Mouse (Mus musculus) embryo, embryonic 11 days (tissue): Measurements from ENCODE around the gene Chtf18.
A peak's percentile ranks its signal among the peaks of the same experiment; 100 is the strongest.

Experiments
- DNase-seq: peaks from one replicate; pipeline ENCODE4 v3.0.0-alpha.2; 2015

Gene Chtf18

GRCm38 (mm10) chr17:25732082-25732481 lies 4.9 kb upstream of the Chtf18 start:
- DNase-seq = peak; percentile 88

DNA sequence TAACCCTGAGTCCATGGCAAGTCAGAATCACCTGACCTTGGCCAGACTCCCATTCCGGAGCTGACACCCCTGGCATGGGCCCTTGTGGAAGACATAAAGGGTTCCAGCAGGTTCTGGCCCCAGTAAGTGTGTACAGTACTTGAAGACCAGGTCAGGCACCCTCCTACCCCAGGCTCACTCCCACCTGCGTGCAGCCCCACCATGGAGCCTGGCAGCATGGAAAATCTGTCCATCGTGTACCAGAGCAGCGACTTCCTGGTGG lies 721 bp upstream of the Chtf18 start:
- no peak for DNase-seq

DNA sequence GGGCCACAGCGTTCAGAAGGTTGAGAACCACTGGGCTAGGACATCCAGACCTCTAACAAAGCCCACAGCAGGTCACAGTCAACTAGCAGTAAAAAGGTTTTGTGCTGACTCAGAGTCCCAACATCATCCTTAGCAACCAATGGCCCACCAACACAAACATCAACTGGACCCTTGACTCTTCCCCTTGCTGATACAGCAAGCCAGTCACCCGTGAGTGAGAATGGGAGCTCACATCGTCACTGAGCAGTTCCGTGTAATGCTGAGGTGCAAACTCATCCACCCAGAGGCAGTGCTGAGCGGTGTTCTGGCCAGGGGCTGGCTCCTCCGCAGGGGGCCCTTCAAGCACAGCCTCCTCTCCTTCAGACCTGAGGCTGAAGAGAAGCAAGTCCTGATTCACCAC lies 2.0 kb downstream of the Chtf18 start:
- DNase-seq = no peak

DNA sequence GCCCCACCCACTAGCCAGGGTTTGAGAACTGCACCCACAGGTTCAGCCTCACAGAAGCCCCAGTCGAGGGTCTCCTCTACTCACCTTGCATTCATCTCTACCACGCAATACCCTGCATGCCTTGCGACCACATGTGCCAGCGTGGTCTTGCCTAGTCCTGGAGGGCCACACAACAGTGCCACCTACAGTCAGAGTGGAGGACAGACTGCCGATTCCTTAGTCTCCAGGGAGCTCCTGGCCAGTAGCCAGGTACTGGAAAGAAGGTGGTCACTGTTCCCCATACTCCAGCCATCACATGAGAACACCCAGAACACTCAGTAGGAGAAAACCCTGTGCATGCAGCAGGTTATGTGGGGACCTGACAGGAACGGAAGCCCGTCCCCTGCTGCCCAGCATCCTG lies 3.3 kb downstream of the Chtf18 start:
- peak; percentile 40 for DNase-seq

DNA sequence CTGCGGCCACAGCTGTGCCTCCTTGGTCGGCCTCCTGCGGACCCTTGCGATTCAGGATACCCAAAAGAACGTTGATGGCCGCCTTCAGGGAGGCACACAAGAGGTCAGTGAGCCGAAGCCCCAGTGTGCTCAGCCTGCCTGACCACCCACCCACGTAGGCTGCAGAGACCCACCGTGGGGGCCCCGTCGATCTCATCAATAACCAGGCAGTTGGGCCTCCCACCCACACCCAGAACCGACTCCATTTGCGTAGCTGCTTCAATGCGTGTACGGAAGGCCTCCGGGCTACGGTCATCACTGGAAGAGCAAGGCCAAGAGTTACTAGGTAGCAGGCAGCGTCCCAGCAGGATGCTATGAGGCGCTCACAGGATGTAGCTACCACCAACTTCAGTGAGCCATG lies 3.7 kb downstream of the Chtf18 start:
- DNase-seq = no peak

DNA sequence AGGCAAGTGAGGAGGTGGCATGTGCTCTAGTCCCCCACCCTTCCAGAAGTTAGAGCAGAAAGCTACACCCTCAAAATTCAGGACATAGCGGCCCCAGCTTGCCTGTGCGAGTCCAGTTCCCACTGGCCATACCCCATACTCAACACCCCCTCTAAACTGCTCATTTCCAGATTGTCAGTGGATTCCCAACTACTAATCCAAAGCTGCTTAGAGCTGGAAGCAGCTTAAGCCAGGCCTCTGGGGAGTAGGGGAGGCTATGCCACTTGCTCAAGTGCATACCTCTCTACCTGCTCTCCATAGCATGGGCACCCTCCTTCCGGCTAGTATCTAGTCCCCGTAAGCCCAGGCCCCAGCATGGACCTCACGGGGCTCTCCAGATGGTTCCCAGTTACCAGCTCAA lies 5.7 kb downstream of the Chtf18 start:
- no peak for DNase-seq

GRCm38 (mm10) chr17:25717691-25718090 lies 9.5 kb downstream of the Chtf18 start:
- DNase-seq = no peak

DNA sequence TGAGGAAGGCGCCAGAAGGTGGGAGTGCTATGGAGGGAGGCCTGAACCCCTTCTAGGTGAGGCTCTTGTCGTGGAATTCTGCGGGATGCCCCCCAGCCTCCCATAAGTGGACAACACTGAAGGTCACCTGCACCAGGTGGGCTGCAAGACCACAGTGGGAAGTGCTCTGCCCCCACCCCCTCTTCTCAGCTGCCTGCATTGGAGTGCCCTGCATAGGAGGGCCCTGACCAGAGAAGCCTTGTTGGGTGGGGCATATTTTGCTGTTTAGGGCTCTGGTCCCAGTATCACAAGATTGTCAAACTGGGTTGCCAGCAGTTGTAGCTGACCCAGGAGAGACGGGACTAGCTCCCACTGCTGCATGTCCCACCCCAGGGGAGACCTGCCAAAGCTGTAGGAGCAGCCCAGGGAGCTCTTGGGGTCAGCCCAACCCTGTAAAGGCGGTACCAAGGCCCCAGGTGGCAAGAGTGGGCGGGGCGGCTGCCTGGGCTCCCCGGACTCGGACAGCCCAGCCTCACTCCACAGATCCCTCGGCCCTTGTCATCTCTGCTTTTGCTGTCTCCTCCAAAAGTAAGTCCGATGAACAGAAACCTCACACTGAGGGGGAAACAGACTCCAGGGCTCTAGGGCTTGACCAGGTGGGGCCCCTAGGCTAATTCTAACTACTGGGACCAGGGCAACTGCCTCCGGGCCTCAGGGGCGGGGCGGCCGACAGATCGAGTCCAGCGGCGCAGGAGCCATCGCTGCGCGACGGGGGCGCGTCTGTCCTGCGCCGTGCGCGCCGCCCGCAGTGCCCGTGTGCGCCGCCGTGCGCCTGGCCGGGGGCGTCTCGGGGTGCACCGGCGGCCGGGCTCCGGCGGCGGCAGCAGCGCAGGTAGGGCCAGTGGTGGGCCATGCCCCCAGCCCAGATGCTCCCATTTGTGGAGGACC lies 10.2 kb downstream of the Chtf18 start, which contains the start of gene Gng13:
Gene Gng13 (plus strand): TSS at position 461 of the 927 bp plus-strand sequence.
- peak; percentile 49 for DNase-seq

- DNase-seq = no peak
Observed at GRCm38 (mm10) chr17:25716130-25716529, 11.1 kb downstream of the Chtf18 start.

DNA sequence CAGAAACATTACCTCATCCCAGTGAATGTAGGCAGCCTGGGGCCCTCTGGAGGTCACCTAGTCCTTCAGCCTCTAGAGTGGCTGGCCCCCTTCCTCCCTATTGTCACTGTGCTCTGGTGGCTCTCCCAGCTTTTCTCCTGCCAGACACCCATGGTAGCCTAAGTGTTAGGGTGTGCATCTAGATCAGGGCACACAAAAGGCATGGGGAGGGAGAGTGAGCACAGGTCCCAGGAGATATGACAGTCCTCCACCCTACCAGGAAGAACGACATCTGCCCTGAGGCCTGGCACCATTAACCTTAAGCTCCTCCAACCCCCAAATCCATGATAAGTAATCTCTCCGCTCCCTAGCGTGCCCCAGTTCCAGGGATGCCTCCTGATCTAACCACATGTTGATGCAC lies 11.6 kb downstream of the Chtf18 start:
- no peak for DNase-seq

DNA sequence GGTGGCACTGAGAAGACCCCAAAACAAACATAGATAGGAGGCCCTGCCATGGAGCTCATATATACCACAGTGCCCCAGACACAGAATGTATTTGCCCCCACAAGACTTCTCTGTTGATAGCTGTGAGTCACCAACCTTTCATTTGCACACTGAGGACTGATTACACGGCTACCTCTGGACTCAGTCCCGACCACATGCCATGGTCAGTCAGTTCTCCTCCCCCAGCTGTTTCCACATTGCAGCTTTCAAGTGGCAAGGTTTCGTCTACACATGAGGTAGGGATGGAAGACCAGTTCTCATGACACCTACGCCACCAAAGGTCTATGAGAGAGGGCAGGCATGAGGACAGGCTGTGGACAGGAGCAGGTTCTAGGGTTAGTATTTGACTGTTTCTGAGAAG lies 16.1 kb downstream of the Chtf18 start:
- DNase-seq = no peak

DNA sequence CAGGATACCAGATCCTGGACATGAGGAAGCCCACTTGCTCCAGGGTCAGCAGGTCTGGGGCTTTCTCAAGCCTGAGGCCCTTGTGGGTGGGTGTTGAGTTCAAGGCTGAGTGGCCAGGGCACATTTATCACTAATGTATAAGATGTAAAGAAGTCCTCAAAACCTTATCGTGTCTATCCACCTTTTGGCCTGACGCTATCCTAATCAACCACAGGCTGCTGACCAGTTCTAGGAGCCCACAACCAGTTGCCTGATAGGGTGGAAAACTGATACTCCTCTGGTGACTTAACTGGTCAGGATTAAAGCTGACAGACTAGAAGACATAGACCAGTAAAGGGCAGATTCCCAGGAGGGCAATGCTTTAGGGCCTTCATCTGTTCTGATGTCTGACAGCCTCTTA lies 17.2 kb downstream of the Chtf18 start:
- no peak for DNase-seq

DNA sequence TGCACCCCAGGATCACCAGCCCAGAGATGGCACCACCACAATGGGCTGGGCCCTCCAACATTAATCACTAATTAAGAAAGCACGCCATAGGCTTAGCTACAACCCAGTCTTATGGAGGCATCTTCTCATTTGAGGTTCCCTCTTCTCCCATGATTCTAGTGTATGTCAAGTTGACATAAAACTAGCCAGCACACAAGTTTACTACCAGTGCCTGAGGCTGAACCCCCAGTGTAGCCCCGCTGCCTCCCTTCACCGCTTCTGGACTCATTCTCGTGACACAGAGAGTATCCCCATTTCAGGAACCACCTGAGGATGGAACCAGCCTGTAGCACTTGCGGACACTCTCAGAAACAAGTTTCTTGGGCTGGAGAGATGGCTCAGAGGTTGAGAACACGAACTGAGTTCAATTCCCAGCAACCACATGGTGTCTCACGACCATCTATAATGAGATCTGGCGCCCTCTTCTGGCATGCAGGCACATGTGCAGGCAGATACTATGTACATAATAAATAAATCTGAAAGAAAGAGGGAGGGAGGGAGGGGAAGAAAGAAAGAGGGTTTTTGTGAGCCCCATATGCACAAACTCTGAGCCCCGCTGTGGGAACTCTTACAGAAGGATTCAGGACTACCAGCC lies 26.2 kb downstream of the Chtf18 start:
- DNase-seq = no peak

- DNase-seq = peak; percentile 91
Observed at GRCm38 (mm10) chr17:25698446-25698845, 28.8 kb downstream of the Chtf18 start.

- peak; percentile 35 for DNase-seq
Observed at GRCm38 (mm10) chr17:25696263-25696662, 31.0 kb downstream of the Chtf18 start.

DNA sequence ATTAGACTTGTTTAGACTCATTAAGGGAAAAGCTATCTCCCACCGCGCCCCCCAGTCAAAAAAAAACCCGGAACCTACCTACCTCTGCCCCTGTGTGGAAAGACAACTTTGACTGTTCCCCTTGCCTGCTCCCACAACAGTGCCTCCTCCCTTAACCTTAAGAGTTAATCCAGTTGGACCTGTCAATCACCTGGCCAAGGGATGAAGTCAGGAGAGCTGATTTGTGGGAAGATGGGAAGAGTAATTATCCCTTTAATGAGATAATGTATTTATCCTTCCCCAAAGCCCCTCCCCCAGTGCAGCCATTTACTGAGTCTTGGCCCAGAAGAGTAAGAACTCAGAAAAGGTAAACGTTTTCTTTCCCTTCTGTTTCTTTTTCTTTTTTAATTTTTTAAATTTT lies 38.3 kb downstream of the Chtf18 start:
- no peak for DNase-seq

DNA sequence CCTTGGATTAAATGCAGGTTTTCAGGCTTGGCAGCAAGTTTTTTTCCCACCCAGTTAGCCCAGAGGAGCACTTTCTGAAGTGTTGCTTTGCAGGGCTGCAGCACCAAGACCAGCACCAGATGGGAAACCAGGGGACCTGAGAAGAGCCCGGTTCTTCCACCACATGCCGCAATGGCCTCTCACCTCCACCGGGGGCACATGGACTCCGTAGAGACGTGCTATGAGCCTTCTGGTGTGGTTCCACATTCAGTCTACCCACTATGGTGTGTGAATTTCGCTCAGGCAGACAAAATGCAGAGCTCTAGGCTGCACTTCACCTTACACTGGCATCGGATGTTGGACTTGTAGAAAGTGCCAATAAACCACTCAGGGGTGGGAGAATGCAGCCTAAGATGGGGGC lies 40.9 kb downstream of the Chtf18 start:
- peak; percentile 72 for DNase-seq

DNA sequence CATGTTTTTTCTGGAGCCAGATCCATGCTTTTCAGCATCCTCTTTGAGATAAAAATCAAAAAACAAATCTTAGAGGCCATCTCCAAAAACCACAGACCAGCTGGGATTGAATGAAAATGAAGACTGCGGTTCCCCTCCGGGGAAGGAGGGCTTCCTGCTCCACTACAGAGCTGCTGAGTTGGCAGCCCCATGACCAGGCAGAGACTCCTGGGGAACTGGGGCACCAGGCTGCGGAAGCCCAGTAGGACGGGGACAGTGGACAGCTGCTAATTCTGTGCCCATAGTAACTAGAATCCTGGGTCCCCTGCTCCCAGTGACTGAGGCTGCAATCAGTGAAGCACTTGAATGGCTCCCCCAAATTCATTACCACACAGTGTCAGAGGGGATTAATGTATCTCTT lies 45.6 kb downstream of the Chtf18 start:
- no peak for DNase-seq

- no peak for DNase-seq
Observed at GRCm38 (mm10) chr17:25679818-25680217, 47.4 kb downstream of the Chtf18 start.

GRCm38 (mm10) chr17:25677969-25678368 lies 49.2 kb downstream of the Chtf18 start:
- no peak for DNase-seq

DNA sequence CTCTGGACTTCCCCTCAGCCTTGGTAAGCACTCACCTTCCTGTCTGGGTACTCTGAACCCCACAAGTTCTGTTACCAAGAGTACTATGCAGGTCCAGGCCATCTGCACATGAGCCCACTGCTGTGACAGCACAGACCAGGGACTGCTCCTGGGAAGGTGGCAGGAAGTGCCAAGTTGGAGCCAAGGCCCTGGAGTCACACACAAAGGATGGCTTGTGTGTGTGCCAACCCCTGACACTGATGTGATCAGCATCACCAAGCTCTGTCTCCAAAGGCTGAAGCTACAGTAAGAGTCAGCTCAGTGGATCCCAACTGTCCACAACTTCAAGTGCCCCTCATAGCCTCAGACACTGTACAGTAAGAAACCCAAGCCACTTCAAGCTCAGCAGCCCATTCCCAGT lies 54.2 kb downstream of the Chtf18 start:
- DNase-seq = no peak
